Mouse (Mus musculus) thymus, adult 2 months (tissue): ENCODE data around the gene Teddm1a. TPM values are rescaled to one million over a fixed set of nuclear protein-coding genes. Genes with fewer than 3 reads are reported as not detected.

Source experiments
- DNase-seq: peaks from one replicate; pipeline ENCODE4 v3.0.0; 2021
- H3K27ac ChIP-seq: fragments of 200-500 bp; 2 replicates; pipeline ENCODE4 v1.5.1; 2012; ENCODE audit warnings: low read length, control low read depth; ENCODE audit not compliant: control insufficient read depth, insufficient read depth
- H3K27me3 ChIP-seq: fragments of 200-500 bp; 2 replicates; pipeline ENCODE4 v1.6.1; 2012; ENCODE audit warnings: mild to moderate bottlenecking, low read length, moderate library complexity, mixed read lengths; ENCODE audit not compliant: control insufficient read depth, insufficient read depth
- H3K36me3 ChIP-seq: fragments of 200-500 bp; 2 replicates; pipeline ENCODE4 v1.6.1; 2012; ENCODE audit warnings: mild to moderate bottlenecking, low read length, moderate library complexity; ENCODE audit not compliant: control insufficient read depth, insufficient read depth
- H3K4me1 ChIP-seq: fragments of 200-500 bp; replicated peaks from 2 replicates; pipeline ENCODE4 v1.6.1; 2012; ENCODE audit warnings: low read length; ENCODE audit not compliant: control insufficient read depth, insufficient read depth
- H3K4me3 ChIP-seq: fragments of 200-500 bp; 2 replicates; pipeline ENCODE4 v1.5.1; 2012; ENCODE audit warnings: mild to moderate bottlenecking, low read length, control low read depth, moderate library complexity; ENCODE audit not compliant: control insufficient read depth, insufficient read depth
- CTCF ChIP-seq: fragments of 200-500 bp; IDR thresholded peaks from 2 replicates; pipeline ENCODE4 v1.5.1; 2012; ENCODE audit warnings: mild to moderate bottlenecking, control low read depth, low read length, moderate library complexity, borderline replicate concordance; ENCODE audit not compliant: control insufficient read depth, poor library complexity, insufficient read depth; ENCODE audit errors: extremely low read depth
- POLR2A ChIP-seq: fragments of 200-500 bp; IDR thresholded peaks from 2 replicates; pipeline ENCODE4 v1.6.1; 2012; ENCODE audit warnings: mild to moderate bottlenecking, low read length, control low read depth, moderate library complexity; ENCODE audit not compliant: control insufficient read depth, poor library complexity, insufficient read depth; ENCODE audit errors: extremely low read depth
- WGBS: fragments of 180-500 bp; shearing (Covaris S2); methylation state at CpG from one replicate; pipeline ENCODE4 v1.1.7; 2018; 5-methylcytosine and 5-hydroxymethylcytosine counted together
- polyA plus RNA-seq: library from polyadenylated mRNA; depleted of rRNA; stranded (reverse); fragments of >200 nt; gene quantifications from 2 replicates; pipeline ENCODE4 v1.2.3, GENCODE M21; 2012

Gene Teddm1a
- polyA plus RNA-seq, 1 experiment = not detected

- H3K27me3 ChIP-seq = no peaks in the 10 kb centered on the region
- no peak overlapping the region for H3K27ac ChIP-seq
- DNase-seq = no peak
- H3K4me3 ChIP-seq = no peak overlapping the region
- TF ChIP-seq CTCF (no peak), POLR2A (no peak)
- WGBS = 98% methylated on average over 3 of the region's 3 CpGs
- peaks cover 6% of the 10 kb centered on the region for H3K4me1 ChIP-seq
- peaks cover 61% of the 10 kb centered on the region for H3K36me3 ChIP-seq
These were observed 14.3 kb downstream of the Teddm1a start for GRCm38 (mm10) chr1:153905884-153906283.

DNA sequence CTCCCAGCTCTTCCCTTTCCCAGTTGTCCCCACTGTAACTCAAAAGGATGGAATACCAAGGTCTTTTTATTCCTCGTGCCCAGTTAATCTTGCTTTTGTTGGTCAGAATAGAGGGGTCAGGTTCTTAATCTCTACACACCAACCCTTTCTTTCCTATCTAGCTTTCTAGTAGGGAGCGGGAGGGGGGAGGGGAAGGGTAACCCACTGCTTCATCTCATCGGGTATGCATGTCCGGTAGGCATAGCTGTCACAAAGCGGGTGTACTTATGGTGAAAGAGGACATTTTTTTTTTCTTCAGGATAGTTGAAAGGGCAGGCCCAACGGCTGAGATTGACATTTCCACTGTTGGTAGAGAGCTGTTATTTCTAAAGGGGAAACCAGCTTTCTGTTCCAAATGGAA, 16.7 kb downstream of the Teddm1a start:
- no peak for TF ChIP-seq POLR2A
- no peak for TF ChIP-seq CTCF
- Histone ChIP-seq H3K27ac (no peak overlapping the region), H3K27me3 (no peaks in the 10 kb centered on the region), H3K4me3 (no peak overlapping the region), H3K36me3 (peaks cover 58% of the 10 kb centered on the region), H3K4me1 (no peaks in the 10 kb centered on the region)
- WGBS = 93% methylated on average over 6 of the region's 6 CpGs
- DNase-seq = no peak

- H3K4me3 ChIP-seq = no peak overlapping the region
- no peak overlapping the region for H3K27ac ChIP-seq
- H3K4me1 ChIP-seq = no peaks in the 10 kb centered on the region
- peaks cover 53% of the 10 kb centered on the region for H3K36me3 ChIP-seq
- H3K27me3 ChIP-seq = no peaks in the 10 kb centered on the region
- 90% methylated on average over 4 of the region's 4 CpGs for WGBS
- no peak for DNase-seq
- TF ChIP-seq CTCF = no peak
- TF ChIP-seq POLR2A = no peak
These were observed 17.2 kb downstream of the Teddm1a start for GRCm38 (mm10) chr1:153908741-153909140.

DNA sequence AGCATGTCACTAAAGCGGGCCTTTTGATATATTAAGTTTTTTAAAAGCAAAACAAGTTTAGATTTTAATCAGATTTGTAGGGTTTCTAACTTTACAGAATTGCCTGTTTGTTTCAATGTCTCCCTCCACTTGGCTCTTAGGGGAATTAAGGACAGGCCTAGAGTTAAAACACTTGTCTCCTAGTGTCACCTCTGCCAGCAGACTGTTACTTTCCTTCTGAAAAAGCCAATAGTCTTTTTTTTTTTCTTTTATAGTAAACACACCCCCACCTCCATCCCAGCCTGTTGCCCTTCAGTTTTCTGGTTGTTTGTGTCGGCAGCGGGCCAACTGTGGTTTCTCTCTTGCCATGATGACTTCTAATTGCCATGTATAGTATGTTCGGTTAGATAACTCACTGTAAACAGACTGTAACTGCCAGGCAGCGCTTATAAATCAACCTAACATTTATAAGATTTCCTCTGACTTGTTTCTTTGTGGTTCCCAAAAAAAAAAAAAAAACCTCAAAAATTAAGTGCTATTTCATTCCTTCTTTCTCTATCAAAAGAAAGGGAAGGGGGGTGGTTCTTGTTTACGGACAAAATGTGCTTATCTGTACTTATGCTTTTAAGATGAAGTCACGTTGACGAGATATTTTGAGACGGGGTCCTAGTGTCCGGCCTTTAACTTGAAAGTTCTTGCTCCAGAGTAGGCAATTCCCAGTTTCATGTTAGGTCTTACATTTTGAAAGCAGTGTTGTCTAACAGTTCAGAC, 17.8 kb downstream of the Teddm1a start:
- WGBS = 62% methylated on average over 10 of the region's 10 CpGs
- H3K27me3 ChIP-seq = no peaks in the 10 kb centered on the region
- TF ChIP-seq CTCF = no peak
- TF ChIP-seq POLR2A = no peak
- H3K27ac ChIP-seq = no peak overlapping the region
- H3K4me1 ChIP-seq = no peaks in the 10 kb centered on the region
- no peak for DNase-seq
- H3K36me3 ChIP-seq = peaks cover 47% of the 10 kb centered on the region
- no peak overlapping the region for H3K4me3 ChIP-seq

DNA sequence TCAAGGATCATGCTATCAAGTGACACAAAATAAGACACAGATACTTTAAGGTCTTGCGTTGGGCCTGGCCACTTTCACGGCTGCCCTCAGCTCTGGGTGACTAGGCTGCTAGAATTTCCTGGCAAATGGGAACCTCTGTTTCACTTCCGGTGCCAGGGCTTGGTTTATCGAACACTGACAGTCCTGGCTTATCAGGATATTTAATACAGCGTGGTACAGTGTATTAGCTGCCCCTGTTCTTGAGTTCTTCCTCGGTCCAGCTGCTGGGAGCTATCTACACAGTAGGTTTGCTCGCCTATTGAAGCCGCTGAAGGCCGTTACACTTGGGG, 18.4 kb downstream of the Teddm1a start:
- H3K27ac ChIP-seq = no peak overlapping the region
- 78% methylated on average over 9 of the region's 9 CpGs for WGBS

DNA sequence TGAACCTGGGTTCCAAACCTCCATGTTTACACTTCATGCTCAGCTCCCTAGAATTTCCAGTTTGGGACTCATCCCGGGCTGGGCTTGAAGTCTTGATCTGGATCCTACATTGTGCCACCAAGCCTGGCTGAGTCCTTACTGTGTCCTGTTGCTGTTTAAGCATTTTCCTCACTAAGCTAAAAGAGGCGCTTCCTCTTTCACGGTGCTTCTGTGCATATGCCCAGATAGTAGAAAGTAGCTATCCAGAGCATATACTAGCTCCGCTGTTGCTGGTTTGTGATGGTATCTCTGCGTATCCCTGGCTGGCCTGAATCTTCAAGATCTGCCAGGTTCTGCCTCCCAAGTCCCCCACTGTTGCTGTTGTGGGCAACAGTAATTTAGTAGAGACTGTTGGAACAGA, 18.9 kb downstream of the Teddm1a start:
- DNase-seq = no peak
- Histone ChIP-seq H3K27me3 (no peaks in the 10 kb centered on the region), H3K27ac (no peak overlapping the region), H3K4me1 (no peaks in the 10 kb centered on the region), H3K36me3 (peaks cover 38% of the 10 kb centered on the region), H3K4me3 (no peak overlapping the region)
- WGBS = 74% methylated on average over 5 of the region's 5 CpGs
- TF ChIP-seq CTCF (no peak), POLR2A (no peak)

More for the DNA sequence above, 18.4 kb downstream of the Teddm1a start:
- peaks cover 42% of the 10 kb centered on the region for H3K36me3 ChIP-seq
- DNase-seq = no peak
- TF ChIP-seq CTCF (no peak), POLR2A (no peak)
- H3K4me1 ChIP-seq = no peaks in the 10 kb centered on the region
- H3K27me3 ChIP-seq = no peaks in the 10 kb centered on the region
- no peak overlapping the region for H3K4me3 ChIP-seq

DNA sequence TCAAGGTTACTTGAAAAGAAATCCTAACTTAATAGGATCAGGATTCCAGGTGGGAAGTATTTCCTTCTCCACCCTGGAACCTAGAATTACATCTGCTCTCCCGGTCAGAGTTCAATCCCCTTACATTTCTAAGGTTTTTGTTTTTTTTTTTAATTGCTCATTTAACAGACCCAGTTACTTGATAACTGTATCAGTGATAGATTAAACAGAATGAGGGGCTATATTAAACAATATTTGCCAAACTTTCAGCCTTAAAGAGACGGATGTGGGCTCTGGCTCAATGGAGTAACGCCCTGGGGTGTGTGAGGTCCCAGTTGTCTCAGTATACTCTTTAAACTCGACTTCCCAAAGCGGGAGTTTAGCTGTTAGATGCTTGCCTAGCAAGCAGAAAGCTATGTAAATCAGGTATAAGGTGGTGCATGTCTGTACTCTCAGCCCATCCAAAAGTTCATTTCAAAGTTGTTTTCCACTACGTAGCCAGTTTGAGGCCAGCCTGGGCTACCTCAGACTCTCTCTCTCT, 19.8 kb downstream of the Teddm1a start:
- no peak overlapping the region for H3K27ac ChIP-seq
- H3K27me3 ChIP-seq = no peaks in the 10 kb centered on the region
- DNase-seq = no peak
- TF ChIP-seq POLR2A (no peak), CTCF (no peak)
- 94% methylated on average over 6 of the region's 6 CpGs for WGBS
- no peaks in the 10 kb centered on the region for H3K4me1 ChIP-seq
- H3K4me3 ChIP-seq = no peak overlapping the region
- peaks cover 31% of the 10 kb centered on the region for H3K36me3 ChIP-seq
